Mouse (Mus musculus) C2C12 (cell line): ENCODE results near the gene Psmc6. TPM values are rescaled to one million over a fixed set of nuclear protein-coding genes. Genes with fewer than 3 reads are reported as not detected.

Source experiments
- H3K27me3 ChIP-seq: one replicate; pipeline ENCODE4 v1.6.1; 2011; ENCODE audit not compliant: control insufficient read depth, insufficient read depth, insufficient read length
- H3K36me3 ChIP-seq: one replicate; pipeline ENCODE4 v1.6.1; 2011; ENCODE audit not compliant: control insufficient read depth, insufficient read depth
- H3K4me3 ChIP-seq: one replicate; pipeline ENCODE4 v1.5.1; 2011; ENCODE audit warnings: mild to moderate bottlenecking, control low read depth; ENCODE audit not compliant: poor library complexity, insufficient read depth, severe bottlenecking
- H3K79me2 ChIP-seq: one replicate; pipeline ENCODE4 v1.6.1; 2011; ENCODE audit not compliant: control insufficient read depth, insufficient read depth
- H3K79me3 ChIP-seq: one replicate; pipeline ENCODE4 v1.6.1; 2011; ENCODE audit warnings: low read depth, control low read depth
- H3ac ChIP-seq: one replicate; pipeline ENCODE3; 2011; ENCODE audit warnings: low read depth; ENCODE audit not compliant: control insufficient read depth, insufficient read length
- CEBPB ChIP-seq: IDR thresholded peaks from one replicate; pipeline ENCODE4 v1.6.1; 2011; ENCODE audit warnings: low read depth, mild to moderate bottlenecking, control low read depth, moderate library complexity
- CTCF ChIP-seq: IDR thresholded peaks from one replicate; pipeline ENCODE4 v1.5.1; 2011; ENCODE audit not compliant: control insufficient read depth, insufficient read depth, insufficient read length
- FOSL1 ChIP-seq: IDR thresholded peaks from one replicate; pipeline ENCODE4 v1.8.0; 2011; ENCODE audit warnings: mild to moderate bottlenecking, low read length; ENCODE audit not compliant: poor library complexity, insufficient read depth, severe bottlenecking
- MAX ChIP-seq: IDR thresholded peaks from one replicate; pipeline ENCODE4 v1.6.1; 2011; ENCODE audit warnings: mild to moderate bottlenecking, control low read depth
- MYOD1 ChIP-seq: IDR thresholded peaks from one replicate; pipeline ENCODE4 v1.6.1; 2011; ENCODE audit warnings: low read depth; ENCODE audit not compliant: control insufficient read depth, insufficient read length
- MYOG ChIP-seq: IDR thresholded peaks from one replicate; pipeline ENCODE4 v1.6.1; 2011; ENCODE audit not compliant: control insufficient read depth, insufficient read length; ENCODE audit errors: extremely low read depth
- USF1 ChIP-seq: IDR thresholded peaks from one replicate; pipeline ENCODE4 v1.6.1; 2011; ENCODE audit warnings: low read depth, mild to moderate bottlenecking, control low read depth, moderate library complexity
- long read RNA-seq, 2 experiments: library from polyadenylated mRNA; unstranded; transcript quantifications; one replicate each; pipeline ENCODE4 v2.0.0; 2019 to 2020
- polyA plus RNA-seq: library from polyadenylated mRNA; unstranded; fragments of >200 nt; fragmentation: generic; extraction: Trizol; gene quantifications from one replicate; pipeline ENCODE4 v1.2.1, GENCODE M21; 2012; ENCODE audit warnings: missing spikeins

Gene Psmc6
- 47.5 TPM for polyA plus RNA-seq
- long read RNA-seq, experiment 1, transcript Psmc6-201 (14 exons, 2,234 nt), result major isoform, 222 of 250 reads
- long read RNA-seq, experiment 1, partial matches to known transcripts, result 13 of 250 reads
- long read RNA-seq, experiment 1, other reads (novel, unspliced or antisense), result 15 of 250 reads
- long read RNA-seq, experiment 2, transcript Psmc6-201 (14 exons, 2,234 nt), result major isoform, 739 of 762 reads
- long read RNA-seq, experiment 2, partial matches to known transcripts, result 2 of 762 reads
- long read RNA-seq, experiment 2, other reads (novel, unspliced or antisense), result 21 of 762 reads

DNA sequence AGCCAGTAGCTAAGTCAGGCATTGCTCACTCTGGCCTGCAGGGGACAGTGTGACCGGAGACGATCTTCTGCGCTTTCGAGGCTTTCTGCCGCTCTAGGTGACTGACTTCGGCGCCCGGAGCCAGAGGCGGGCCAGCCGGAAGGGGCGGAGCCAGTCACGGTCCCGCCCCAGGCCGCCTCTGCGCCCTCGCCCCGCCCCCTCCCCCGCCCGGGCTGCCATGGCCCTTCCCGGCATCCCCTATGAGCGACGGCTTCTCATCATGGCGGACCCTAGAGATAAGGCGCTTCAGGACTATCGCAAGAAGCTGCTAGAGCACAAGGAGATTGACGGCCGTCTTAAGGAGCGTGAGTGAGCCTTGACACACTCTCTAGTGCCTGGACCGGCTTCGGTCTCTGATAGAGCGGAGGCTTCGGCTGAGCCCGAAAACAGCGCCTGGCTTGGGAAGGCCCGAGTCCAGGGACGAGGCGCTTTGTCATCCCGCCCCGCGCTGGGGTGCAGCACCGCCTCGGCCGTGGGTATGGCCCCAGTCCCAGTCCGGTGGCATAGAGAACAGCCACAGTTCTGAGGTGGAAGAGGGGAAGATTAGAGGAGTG is at the start of gene Psmc6:
Gene Psmc6, plus strand, starts transcription at position 200 of the 593 bp plus-strand sequence.
- TF ChIP-seq MAX (no peak), CTCF (peak; percentile 76)

DNA sequence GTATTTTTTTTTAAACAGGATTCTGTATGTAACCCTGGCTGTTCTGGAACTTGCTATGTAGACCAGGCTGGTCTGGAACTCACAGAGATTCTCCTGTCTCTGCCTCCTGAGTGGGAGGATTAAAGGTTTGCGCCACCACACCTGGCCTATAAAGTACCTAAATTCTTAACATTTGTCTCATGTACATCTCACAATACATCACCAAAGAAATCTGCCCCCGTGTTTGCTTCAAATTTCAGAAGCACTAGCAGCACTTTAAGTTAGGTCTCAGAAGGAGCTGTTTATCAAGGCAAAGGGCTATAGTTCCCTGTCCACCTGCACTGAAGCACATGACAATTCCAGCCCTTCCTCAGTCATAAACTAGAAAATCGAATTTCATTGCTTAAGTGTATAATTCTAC is 47.5 kb upstream of the Psmc6 start:
- H3ac ChIP-seq, result no peak overlapping the region
- TF ChIP-seq MYOD1, result no peak
- no peak for TF ChIP-seq FOSL1
- no peak for TF ChIP-seq MAX
- TF ChIP-seq USF1, result no peak
- no peak overlapping the region for H3K4me3 ChIP-seq
- H3K36me3 ChIP-seq, result peaks cover 8% of the 10 kb centered on the region
- H3K79me2 ChIP-seq, result no peaks in the 10 kb centered on the region
- H3K79me3 ChIP-seq, result no peaks in the 10 kb centered on the region
- no peaks in the 10 kb centered on the region for H3K27me3 ChIP-seq

More for the DNA sequence above, at the start of gene Psmc6:
- Histone ChIP-seq H3K36me3 (peaks cover 34% of the 10 kb centered on the region), H3K79me3 (peaks cover 38% of the 10 kb centered on the region), H3K79me2 (peaks cover 52% of the 10 kb centered on the region), H3K27me3 (no peaks in the 10 kb centered on the region), H3K4me3 (peak within 1 kb of the TSS; percentile 85), H3ac (peak within 1 kb of the TSS; percentile 95)

GRCm38 (mm10) chr14:45291608-45292007 is 38.0 kb upstream of the Psmc6 start:
- Histone ChIP-seq H3K79me3 (no peaks in the 10 kb centered on the region), H3K27me3 (no peaks in the 10 kb centered on the region), H3K36me3 (peaks cover 27% of the 10 kb centered on the region), H3ac (no peak overlapping the region), H3K79me2 (no peaks in the 10 kb centered on the region), H3K4me3 (no peak overlapping the region)
- no peak for TF ChIP-seq MYOD1
- no peak for TF ChIP-seq MAX
- TF ChIP-seq MYOG, result no peak
- no peak for TF ChIP-seq CTCF
- TF ChIP-seq USF1, result no peak
- TF ChIP-seq CEBPB, result no peak
- TF ChIP-seq FOSL1, result no peak

DNA sequence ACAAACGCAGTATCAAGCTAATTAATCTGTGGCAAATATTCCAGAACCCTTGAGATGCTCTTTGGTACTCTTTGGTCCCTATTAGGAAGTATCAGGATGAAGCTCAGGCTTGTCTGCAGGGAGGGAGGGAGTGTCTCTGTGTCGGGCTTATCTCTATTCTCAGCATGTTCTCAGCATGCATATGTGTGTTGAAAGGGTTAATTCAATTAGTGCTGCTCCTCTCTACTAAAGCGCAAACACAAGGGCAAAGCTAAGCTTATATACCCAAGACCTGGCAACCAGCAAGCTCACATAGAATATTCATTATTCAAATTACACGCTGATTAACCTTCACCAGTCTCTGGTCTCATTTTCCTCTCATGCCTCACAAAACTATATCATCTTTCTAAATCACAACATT is 25.6 kb upstream of the Psmc6 start:
- Histone ChIP-seq H3K79me2 (peaks cover 2% of the 10 kb centered on the region), H3K27me3 (no peaks in the 10 kb centered on the region), H3K36me3 (peaks cover 32% of the 10 kb centered on the region), H3K4me3 (no peak overlapping the region), H3ac (no peak overlapping the region), H3K79me3 (peaks cover 6% of the 10 kb centered on the region)
- TF ChIP-seq MYOD1 (no peak), CEBPB (no peak), MAX (no peak), FOSL1 (no peak)

DNA sequence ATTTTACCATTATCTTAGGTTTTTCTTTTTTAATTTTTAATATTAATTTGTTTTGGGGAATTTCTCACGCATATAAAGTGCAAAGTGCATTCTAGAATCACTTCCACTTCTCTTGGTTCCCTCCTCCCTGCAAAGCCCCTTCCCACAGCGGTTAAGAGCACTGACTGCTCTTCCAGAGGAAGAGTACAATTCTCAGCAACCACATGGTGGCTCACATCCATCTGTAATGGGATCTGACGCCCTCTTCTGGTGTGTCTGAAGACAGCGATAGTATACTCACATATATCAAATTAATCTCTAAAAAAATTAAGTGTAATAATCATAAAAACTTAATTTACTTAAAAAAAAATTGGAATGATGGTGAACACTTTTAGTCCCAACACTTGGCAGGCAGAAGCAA is 25.2 kb upstream of the Psmc6 start:
- no peak overlapping the region for H3K4me3 ChIP-seq
- peaks cover 7% of the 10 kb centered on the region for H3K79me2 ChIP-seq
- H3ac ChIP-seq, result no peak overlapping the region
- peaks cover 10% of the 10 kb centered on the region for H3K79me3 ChIP-seq
- H3K27me3 ChIP-seq, result no peaks in the 10 kb centered on the region
- peaks cover 28% of the 10 kb centered on the region for H3K36me3 ChIP-seq
- TF ChIP-seq USF1 (no peak), CEBPB (no peak), MYOG (no peak), MAX (no peak), CTCF (no peak), FOSL1 (no peak), MYOD1 (no peak)

GRCm38 (mm10) chr14:45305852-45306251 is 23.7 kb upstream of the Psmc6 start:
- H3K79me3 ChIP-seq, result peaks cover 14% of the 10 kb centered on the region
- peaks cover 21% of the 10 kb centered on the region for H3K79me2 ChIP-seq
- H3K4me3 ChIP-seq, result no peak overlapping the region
- TF ChIP-seq CTCF (no peak), CEBPB (no peak), MYOG (no peak), MYOD1 (no peak), USF1 (no peak), FOSL1 (no peak), MAX (no peak)
- H3ac ChIP-seq, result no peak overlapping the region
- no peaks in the 10 kb centered on the region for H3K27me3 ChIP-seq
- H3K36me3 ChIP-seq, result peaks cover 15% of the 10 kb centered on the region
